Mouse (Mus musculus) forebrain, embryonic 15.5 days (tissue): ENCODE data around the gene Heg1. TPM values are rescaled to one million over a fixed set of nuclear protein-coding genes. Genes with fewer than 3 reads are reported as not detected.
A peak's percentile ranks its signal among the peaks of the same experiment; 100 is the strongest.

Experiments used
- ATAC-seq: fragments of 200-750 bp; cut with Nextera tagmentation; replicated peaks from 2 replicates; pipeline ENCODE4 v1.8.0; 2017; ENCODE audit warnings: mild to moderate bottlenecking, moderate TSS enrichment, moderate library complexity
- H3K27ac ChIP-seq: fragments of 300-500 bp; sonication (generic); replicated peaks from 2 replicates; pipeline ENCODE4 v1.5.1; 2015; ENCODE audit warnings: mild to moderate bottlenecking, inconsistent platforms
- H3K27me3 ChIP-seq: fragments of 300-500 bp; sonication (generic); 2 replicates; pipeline ENCODE4 v1.6.1; 2015; ENCODE audit warnings: inconsistent platforms
- H3K36me3 ChIP-seq: fragments of 300-500 bp; sonication (generic); 2 replicates; pipeline ENCODE4 v1.6.1; 2015; ENCODE audit warnings: mild to moderate bottlenecking, inconsistent platforms
- H3K4me1 ChIP-seq: fragments of 300-500 bp; sonication (generic); 2 replicates; pipeline ENCODE4 v1.6.1; 2015; ENCODE audit warnings: inconsistent platforms
- H3K4me2 ChIP-seq: fragments of 300-500 bp; sonication (generic); replicated peaks from 2 replicates; pipeline ENCODE4 v1.6.1; 2015; ENCODE audit warnings: mild to moderate bottlenecking, inconsistent platforms
- H3K4me3 ChIP-seq: fragments of 300-500 bp; sonication (generic); 2 replicates; pipeline ENCODE4 v1.5.1; 2015; ENCODE audit warnings: mild to moderate bottlenecking, inconsistent platforms
- H3K9ac ChIP-seq: fragments of 300-500 bp; sonication (generic); replicated peaks from 2 replicates; pipeline ENCODE4 v1.6.1; 2015; ENCODE audit warnings: mild to moderate bottlenecking, inconsistent platforms
- H3K9me3 ChIP-seq: fragments of 300-500 bp; sonication (generic); 2 replicates; pipeline ENCODE4 v1.6.1; 2016; ENCODE audit warnings: inconsistent platforms
- WGBS: fragments of 180-500 bp; shearing (Covaris S2); methylation state at CpG from one replicate; pipeline ENCODE4 v1.1.7; 2015; ENCODE audit warnings: mixed read lengths; 5-methylcytosine and 5-hydroxymethylcytosine counted together
- polyA plus RNA-seq: library from polyadenylated mRNA; unstranded; fragments of >200 nt; fragmentation: Nextera tagmentation; extraction: Ambion mirVana; gene quantifications from 2 replicates; pipeline ENCODE4 v1.2.1, GENCODE M21; 2015

Heg1 gene
- polyA plus RNA-seq, 1 experiment from 2014 or later: 20.3 TPM

- peaks cover 12% of the 10 kb centered on the region; the same call in 1 of the 2 replicates for H3K36me3 ChIP-seq
- WGBS: 81% methylated on average over 12 of the region's 12 CpGs
- no peak overlapping the region for H3K4me2 ChIP-seq
- H3K4me1 ChIP-seq: no peaks in the 10 kb centered on the region
- H3K27ac ChIP-seq: no peak overlapping the region
- no peak for ATAC-seq
- no peak overlapping the region for H3K9ac ChIP-seq
- no peak overlapping the region for H3K4me3 ChIP-seq
- H3K9me3 ChIP-seq: no peaks in the 10 kb centered on the region
- no peaks in the 10 kb centered on the region for H3K27me3 ChIP-seq
These were observed 67.4 kb downstream of the Heg1 start for GRCm38 (mm10) chr16:33751590-33751989.

- no peak for ATAC-seq
- 92% methylated on average over 8 of the region's 8 CpGs for WGBS
- no peaks in the 10 kb centered on the region for H3K27me3 ChIP-seq
- H3K9me3 ChIP-seq: no peaks in the 10 kb centered on the region
- no peak overlapping the region for H3K4me3 ChIP-seq
- H3K9ac ChIP-seq: no peak overlapping the region
- H3K36me3 ChIP-seq: peaks cover 14% of the 10 kb centered on the region; the same call in 1 of the 2 replicates
- no peak overlapping the region for H3K27ac ChIP-seq
- H3K4me2 ChIP-seq: no peak overlapping the region
- H3K4me1 ChIP-seq: no peaks in the 10 kb centered on the region
These were observed 68.9 kb downstream of the Heg1 start for GRCm38 (mm10) chr16:33752904-33753578.

GRCm38 (mm10) chr16:33755293-33755692 is 71.1 kb downstream of the Heg1 start:
- Histone ChIP-seq H3K9ac (no peak overlapping the region), H3K9me3 (no peaks in the 10 kb centered on the region), H3K4me3 (no peak overlapping the region), H3K27me3 (no peaks in the 10 kb centered on the region), H3K4me1 (no peaks in the 10 kb centered on the region), H3K27ac (no peak overlapping the region), H3K4me2 (no peak overlapping the region), H3K36me3 (peaks cover 15% of the 10 kb centered on the region; the same call in 1 of the 2 replicates)
- ATAC-seq: no peak
- WGBS: 77% methylated on average over 8 of the region's 8 CpGs

- ATAC-seq: no peak
- Histone ChIP-seq H3K4me2 (no peak overlapping the region), H3K9me3 (no peaks in the 10 kb centered on the region), H3K36me3 (peaks cover 15% of the 10 kb centered on the region; the same call in 1 of the 2 replicates), H3K27me3 (no peaks in the 10 kb centered on the region), H3K4me1 (no peaks in the 10 kb centered on the region), H3K27ac (no peak overlapping the region), H3K4me3 (no peak overlapping the region), H3K9ac (no peak overlapping the region)
- WGBS: 64% methylated on average over 16 of the region's 16 CpGs
These were observed 71.8 kb downstream of the Heg1 start for GRCm38 (mm10) chr16:33755961-33756360.

GRCm38 (mm10) chr16:33756396-33756795 is 72.2 kb downstream of the Heg1 start:
- Histone ChIP-seq H3K4me2 (no peak overlapping the region), H3K9ac (no peak overlapping the region), H3K9me3 (no peaks in the 10 kb centered on the region), H3K4me1 (no peaks in the 10 kb centered on the region), H3K4me3 (no peak overlapping the region), H3K27ac (no peak overlapping the region), H3K27me3 (no peaks in the 10 kb centered on the region), H3K36me3 (peaks cover 15% of the 10 kb centered on the region; the same call in 1 of the 2 replicates)
- 58% methylated on average over 6 of the region's 6 CpGs for WGBS
- ATAC-seq: no peak

- no peaks in the 10 kb centered on the region for H3K27me3 ChIP-seq
- H3K27ac ChIP-seq: no peak overlapping the region
- no peak for ATAC-seq
- H3K9ac ChIP-seq: no peak overlapping the region
- H3K9me3 ChIP-seq: no peaks in the 10 kb centered on the region
- no peak overlapping the region for H3K4me2 ChIP-seq
- H3K4me1 ChIP-seq: peaks cover 6% of the 10 kb centered on the region
- 93% methylated on average over 7 of the region's 7 CpGs for WGBS
- H3K4me3 ChIP-seq: no peak overlapping the region
- H3K36me3 ChIP-seq: peaks cover 6% of the 10 kb centered on the region; the same call in 1 of the 2 replicates
These were observed 75.0 kb downstream of the Heg1 start for GRCm38 (mm10) chr16:33759207-33759606.

- 46% methylated on average over 5 of the region's 5 CpGs for WGBS
- H3K4me2 ChIP-seq: no peak overlapping the region
- peaks cover 14% of the 10 kb centered on the region for H3K4me1 ChIP-seq
- H3K9ac ChIP-seq: no peak overlapping the region
- no peaks in the 10 kb centered on the region for H3K27me3 ChIP-seq
- no peak overlapping the region for H3K4me3 ChIP-seq
- no peaks in the 10 kb centered on the region for H3K9me3 ChIP-seq
- H3K27ac ChIP-seq: no peak overlapping the region
- no peak for ATAC-seq
- peaks cover 4% of the 10 kb centered on the region; the same call in 1 of the 2 replicates for H3K36me3 ChIP-seq
These were observed 76.4 kb downstream of the Heg1 start for GRCm38 (mm10) chr16:33760542-33760941.

- Histone ChIP-seq H3K4me2 (no peak overlapping the region), H3K36me3 (peaks cover 4% of the 10 kb centered on the region; the same call in 1 of the 2 replicates), H3K9me3 (no peaks in the 10 kb centered on the region), H3K9ac (no peak overlapping the region), H3K4me1 (peaks cover 14% of the 10 kb centered on the region), H3K4me3 (no peak overlapping the region), H3K27ac (no peak overlapping the region), H3K27me3 (no peaks in the 10 kb centered on the region)
- 65% methylated on average over 11 of the region's 11 CpGs for WGBS
- ATAC-seq: no peak
These were observed 76.8 kb downstream of the Heg1 start for GRCm38 (mm10) chr16:33760996-33761395.

- peak overlapping the region; percentile 9; the same call in 1 of the 2 replicates for H3K4me2 ChIP-seq
- H3K9me3 ChIP-seq: no peaks in the 10 kb centered on the region
- no peak overlapping the region for H3K4me3 ChIP-seq
- peak overlapping the region; percentile 51 for H3K27ac ChIP-seq
- H3K36me3 ChIP-seq: peaks cover 4% of the 10 kb centered on the region; the same call in 1 of the 2 replicates
- peaks cover 14% of the 10 kb centered on the region for H3K4me1 ChIP-seq
- WGBS: 9% methylated on average over 12 of the region's 12 CpGs
- peak; percentile 75 for ATAC-seq
- H3K27me3 ChIP-seq: no peaks in the 10 kb centered on the region
- H3K9ac ChIP-seq: no peak overlapping the region
These were observed 80.5 kb downstream of the Heg1 start for GRCm38 (mm10) chr16:33764501-33765193.

GRCm38 (mm10) chr16:33765477-33765876 is 81.3 kb downstream of the Heg1 start:
- Histone ChIP-seq H3K36me3 (peaks cover 4% of the 10 kb centered on the region; the same call in 1 of the 2 replicates), H3K4me1 (peaks cover 14% of the 10 kb centered on the region), H3K27me3 (no peaks in the 10 kb centered on the region), H3K9me3 (no peaks in the 10 kb centered on the region), H3K4me2 (no peak overlapping the region), H3K27ac (0 out of 2 replicates have a peak overlapping the region, but pooled peaks have one; percentile 51), H3K9ac (no peak overlapping the region), H3K4me3 (no peak overlapping the region)
- WGBS: 89% methylated on average over 2 of the region's 2 CpGs
- ATAC-seq: no peak; the same call in 1 of the 2 replicates

- 85% methylated on average over 12 of the region's 12 CpGs for WGBS
These were observed 82.1 kb downstream of the Heg1 start for GRCm38 (mm10) chr16:33766309-33766708.

GRCm38 (mm10) chr16:33766757-33767156 is 82.6 kb downstream of the Heg1 start:
- no peak overlapping the region for H3K4me3 ChIP-seq
- H3K27ac ChIP-seq: no peak overlapping the region
- no peak overlapping the region for H3K4me2 ChIP-seq
- no peak for ATAC-seq
- no peak overlapping the region for H3K9ac ChIP-seq
- H3K27me3 ChIP-seq: no peaks in the 10 kb centered on the region
- peaks cover 4% of the 10 kb centered on the region; the same call in 1 of the 2 replicates for H3K36me3 ChIP-seq
- no peaks in the 10 kb centered on the region for H3K9me3 ChIP-seq
- peaks cover 14% of the 10 kb centered on the region for H3K4me1 ChIP-seq
- WGBS: 82% methylated on average over 15 of the region's 15 CpGs

More at GRCm38 (mm10) chr16:33766309-33766708, 82.1 kb downstream of the Heg1 start:
- Histone ChIP-seq H3K27me3 (no peaks in the 10 kb centered on the region), H3K9me3 (no peaks in the 10 kb centered on the region), H3K9ac (no peak overlapping the region), H3K4me1 (peaks cover 14% of the 10 kb centered on the region), H3K4me3 (no peak overlapping the region), H3K4me2 (no peak overlapping the region), H3K36me3 (peaks cover 4% of the 10 kb centered on the region; the same call in 1 of the 2 replicates), H3K27ac (no peak overlapping the region)
- no peak for ATAC-seq
